Mouse (Mus musculus): ENCODE measurements around the gene Crybg2. TPM values are rescaled to one million over a fixed set of nuclear protein-coding genes. Genes with fewer than 3 reads are reported as not detected.
A peak's percentile ranks its signal among the peaks of the same experiment; 100 is the strongest.

Crybg2 gene
- polyA plus RNA-seq, 1 experiment: not detected

DNA sequence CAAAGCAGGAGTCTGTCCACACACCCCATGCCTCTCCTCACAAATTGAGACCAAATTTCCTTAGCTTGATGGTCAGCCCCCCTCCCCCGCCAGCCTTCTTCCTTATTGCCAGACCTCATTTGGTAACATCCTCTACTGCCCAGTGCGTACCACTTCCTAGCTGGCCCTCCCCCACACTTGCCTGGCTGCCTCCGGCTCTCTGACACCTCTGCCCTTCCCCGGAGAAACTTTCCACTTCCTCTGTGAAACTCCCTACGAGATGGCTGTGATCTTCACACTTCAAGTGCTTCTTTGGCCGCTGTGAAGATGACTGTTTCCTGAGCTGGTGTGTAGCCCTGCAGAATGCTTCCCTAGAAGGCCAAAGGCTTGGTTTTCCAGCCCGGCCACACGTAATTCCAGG is 38.0 kb downstream of the Crybg2 start:
- Histone ChIP-seq H3ac (ENCODE audit: control insufficient read depth, insufficient read length, low read depth) (no peak overlapping the region), H3K4me3 (ENCODE audit: insufficient read depth, poor library complexity, severe bottlenecking) (no peak overlapping the region), H3K27me3 (ENCODE audit: control insufficient read depth, insufficient read depth, insufficient read length) (peaks cover 16% of the 10 kb centered on the region), H3K36me3 (ENCODE audit: control insufficient read depth, insufficient read depth) (no peaks in the 10 kb centered on the region), H3K79me2 (ENCODE audit: control insufficient read depth, insufficient read depth) (no peaks in the 10 kb centered on the region), H3K79me3 (ENCODE audit: low read depth) (no peaks in the 10 kb centered on the region)
- TF ChIP-seq MYOD1 (IDR thresholded peaks at IDR 0.05; ENCODE audit: control insufficient read depth, insufficient read length, low read depth): no peak
- TF ChIP-seq FOSL1 (IDR thresholded peaks at IDR 0.05; ENCODE audit: insufficient read depth, low read length, poor library complexity, severe bottlenecking): no peak
- no peak for TF ChIP-seq MYOG (IDR thresholded peaks at IDR 0.05; ENCODE audit: control insufficient read depth, extremely low read depth, insufficient read length)
- TF ChIP-seq MAX (IDR thresholded peaks at IDR 0.05): no peak
- no peak for TF ChIP-seq CEBPB (IDR thresholded peaks at IDR 0.05; ENCODE audit: low read depth)
- TF ChIP-seq USF1 (IDR thresholded peaks at IDR 0.05; ENCODE audit: low read depth): no peak
- TF ChIP-seq CTCF (IDR thresholded peaks at IDR 0.05; ENCODE audit: control insufficient read depth, insufficient read depth, insufficient read length): no peak

DNA sequence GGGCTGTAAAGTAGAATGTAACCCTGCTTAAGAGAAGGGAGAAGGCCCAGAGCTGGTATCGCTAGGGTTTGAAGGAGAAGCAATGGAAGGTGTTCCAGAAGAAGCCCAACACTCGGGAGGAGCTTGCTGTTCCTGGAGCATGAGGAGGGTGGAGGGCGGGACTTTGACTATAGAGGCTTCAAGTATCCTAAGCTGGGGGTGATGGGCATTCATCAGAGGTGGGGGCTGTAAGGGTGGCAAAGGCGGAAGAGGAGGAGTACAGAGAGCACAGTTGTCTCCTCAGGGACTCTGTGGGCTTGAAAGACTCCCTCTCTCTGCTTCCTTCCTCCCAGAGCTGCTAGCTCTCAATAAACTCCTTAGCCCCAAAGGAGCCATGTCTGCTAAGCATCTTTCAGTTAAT is 39.6 kb downstream of the Crybg2 start:
- Histone ChIP-seq H3K4me3 (ENCODE audit: insufficient read depth, poor library complexity, severe bottlenecking) (no peak overlapping the region), H3K79me3 (ENCODE audit: low read depth) (no peaks in the 10 kb centered on the region), H3K36me3 (ENCODE audit: control insufficient read depth, insufficient read depth) (no peaks in the 10 kb centered on the region), H3K79me2 (ENCODE audit: control insufficient read depth, insufficient read depth) (no peaks in the 10 kb centered on the region), H3ac (ENCODE audit: control insufficient read depth, insufficient read length, low read depth) (no peak overlapping the region), H3K27me3 (ENCODE audit: control insufficient read depth, insufficient read depth, insufficient read length) (peaks cover 4% of the 10 kb centered on the region)
- TF ChIP-seq CEBPB (IDR thresholded peaks at IDR 0.05; ENCODE audit: low read depth) (no peak), MAX (IDR thresholded peaks at IDR 0.05) (no peak), CTCF (IDR thresholded peaks at IDR 0.05; ENCODE audit: control insufficient read depth, insufficient read depth, insufficient read length) (no peak), MYOD1 (IDR thresholded peaks at IDR 0.05; ENCODE audit: control insufficient read depth, insufficient read length, low read depth) (no peak), USF1 (IDR thresholded peaks at IDR 0.05; ENCODE audit: low read depth) (no peak), FOSL1 (IDR thresholded peaks at IDR 0.05; ENCODE audit: insufficient read depth, low read length, poor library complexity, severe bottlenecking) (no peak), MYOG (IDR thresholded peaks at IDR 0.05; ENCODE audit: control insufficient read depth, extremely low read depth, insufficient read length) (no peak)

DNA sequence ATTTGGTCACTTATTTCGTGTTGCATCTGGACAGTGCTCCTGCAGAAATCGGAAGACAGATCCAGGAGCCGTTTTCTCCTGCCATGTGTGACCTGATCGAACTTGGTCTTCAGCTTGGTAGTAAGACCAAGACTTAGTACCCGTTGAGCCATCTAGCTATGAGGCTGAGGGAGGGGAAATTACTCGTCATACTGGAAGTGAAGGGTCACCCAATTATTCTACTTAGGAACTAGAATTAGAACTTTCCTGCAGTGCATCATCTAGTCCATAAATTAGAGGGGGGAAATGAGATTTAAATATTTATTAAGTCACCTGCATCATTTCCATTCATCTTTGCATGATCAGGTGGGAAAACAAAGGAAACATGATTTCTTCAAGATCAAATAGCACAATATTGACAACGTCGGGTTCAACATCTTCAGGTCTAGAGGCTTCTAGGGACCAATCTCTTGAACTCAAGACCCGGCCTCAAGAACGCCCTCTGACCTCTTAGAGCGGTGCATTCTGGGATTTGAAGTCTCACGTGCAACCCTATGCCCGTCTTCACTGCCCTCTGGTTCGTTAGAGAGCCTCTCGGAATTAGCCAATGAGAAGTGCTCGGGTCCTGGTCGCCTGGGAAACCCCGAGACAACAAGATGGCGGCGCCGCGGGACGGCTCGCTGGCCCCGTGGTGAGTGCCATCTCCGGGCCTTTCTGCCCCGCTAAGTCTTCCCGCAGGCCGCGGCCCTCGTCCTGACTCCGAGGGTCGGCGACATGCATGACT is 41.5 kb downstream of the Crybg2 start, which contains the start of gene Ubxn11:
Gene Ubxn11, plus strand, starts transcription at position 592 of the 763 bp plus-strand sequence.
- TF ChIP-seq MYOG (IDR thresholded peaks at IDR 0.05; ENCODE audit: control insufficient read depth, extremely low read depth, insufficient read length): no peak
- peak; percentile 36 for TF ChIP-seq USF1 (IDR thresholded peaks at IDR 0.05; ENCODE audit: low read depth)
- H3K27me3 ChIP-seq (ENCODE audit: control insufficient read depth, insufficient read depth, insufficient read length): peaks cover 4% of the 10 kb centered on the region

DNA sequence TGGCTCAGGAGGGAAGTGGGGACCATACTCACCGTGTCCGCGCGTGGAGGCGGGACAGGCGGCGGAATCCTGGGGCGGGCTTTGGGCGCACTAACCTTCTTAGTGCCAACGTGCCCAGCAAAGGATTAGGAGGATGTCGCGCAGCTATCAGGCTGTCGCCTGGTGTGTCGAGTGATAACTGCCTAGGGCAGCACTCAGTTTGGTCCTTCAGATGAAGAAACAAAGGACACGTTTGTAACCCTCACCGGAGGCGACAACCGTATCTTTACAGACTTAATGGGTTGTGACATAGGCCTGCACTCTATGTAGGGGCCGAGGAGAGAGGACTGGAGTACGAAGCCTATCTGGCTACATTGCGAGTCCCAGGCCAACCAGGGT is 42.1 kb downstream of the Crybg2 start:
- Histone ChIP-seq H3K4me3 (ENCODE audit: insufficient read depth, poor library complexity, severe bottlenecking) (peak overlapping the region; percentile 61), H3K27me3 (ENCODE audit: control insufficient read depth, insufficient read depth, insufficient read length) (peaks cover 4% of the 10 kb centered on the region), H3K79me2 (ENCODE audit: control insufficient read depth, insufficient read depth) (no peaks in the 10 kb centered on the region), H3ac (ENCODE audit: control insufficient read depth, insufficient read length, low read depth) (peak overlapping the region; percentile 98), H3K79me3 (ENCODE audit: low read depth) (no peaks in the 10 kb centered on the region), H3K36me3 (ENCODE audit: control insufficient read depth, insufficient read depth) (no peaks in the 10 kb centered on the region)
- TF ChIP-seq CEBPB (IDR thresholded peaks at IDR 0.05; ENCODE audit: low read depth): no peak

More for the DNA sequence above, 41.5 kb downstream of the Crybg2 start, which contains the start of gene Ubxn11:
- peak within 1 kb of the TSS; percentile 98 for H3ac ChIP-seq (ENCODE audit: control insufficient read depth, insufficient read length, low read depth)
- peak within 1 kb of the TSS; percentile 61 for H3K4me3 ChIP-seq (ENCODE audit: insufficient read depth, poor library complexity, severe bottlenecking)
- no peaks in the 10 kb centered on the region for H3K79me2 ChIP-seq (ENCODE audit: control insufficient read depth, insufficient read depth)
- no peaks in the 10 kb centered on the region for H3K79me3 ChIP-seq (ENCODE audit: low read depth)
- no peaks in the 10 kb centered on the region for H3K36me3 ChIP-seq (ENCODE audit: control insufficient read depth, insufficient read depth)

DNA sequence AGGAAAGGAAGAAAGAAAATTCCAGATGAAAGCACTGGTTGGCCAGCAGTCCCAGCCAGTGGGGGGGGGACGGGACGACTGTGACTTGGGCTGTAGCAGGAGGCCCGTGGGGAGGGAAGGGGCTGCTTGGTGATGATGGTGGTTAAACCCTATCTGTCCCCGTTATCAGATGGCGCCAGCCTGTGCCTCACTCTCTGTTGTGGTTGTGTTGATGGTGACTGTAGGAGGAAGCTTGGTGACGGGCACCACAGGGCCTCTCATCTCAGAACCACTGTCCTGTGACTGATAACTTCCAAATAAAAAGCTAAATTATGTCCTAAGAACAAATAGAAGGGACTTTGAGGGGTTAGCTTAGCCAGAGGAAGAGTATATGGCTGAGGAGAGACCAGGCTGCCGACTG is 45.5 kb downstream of the Crybg2 start:
- no peak overlapping the region for H3ac ChIP-seq (ENCODE audit: control insufficient read depth, insufficient read length, low read depth)
- no peaks in the 10 kb centered on the region for H3K36me3 ChIP-seq (ENCODE audit: control insufficient read depth, insufficient read depth)
- no peaks in the 10 kb centered on the region for H3K27me3 ChIP-seq (ENCODE audit: control insufficient read depth, insufficient read depth, insufficient read length)
- TF ChIP-seq MYOD1 (IDR thresholded peaks at IDR 0.05; ENCODE audit: control insufficient read depth, insufficient read length, low read depth) (no peak), USF1 (IDR thresholded peaks at IDR 0.05; ENCODE audit: low read depth) (no peak), CEBPB (IDR thresholded peaks at IDR 0.05; ENCODE audit: low read depth) (no peak), MYOG (IDR thresholded peaks at IDR 0.05; ENCODE audit: control insufficient read depth, extremely low read depth, insufficient read length) (no peak), MAX (IDR thresholded peaks at IDR 0.05) (no peak), CTCF (IDR thresholded peaks at IDR 0.05; ENCODE audit: control insufficient read depth, insufficient read depth, insufficient read length) (no peak)
- H3K79me3 ChIP-seq (ENCODE audit: low read depth): no peaks in the 10 kb centered on the region
- no peak overlapping the region for H3K4me3 ChIP-seq (ENCODE audit: insufficient read depth, poor library complexity, severe bottlenecking)
- no peaks in the 10 kb centered on the region for H3K79me2 ChIP-seq (ENCODE audit: control insufficient read depth, insufficient read depth)

DNA sequence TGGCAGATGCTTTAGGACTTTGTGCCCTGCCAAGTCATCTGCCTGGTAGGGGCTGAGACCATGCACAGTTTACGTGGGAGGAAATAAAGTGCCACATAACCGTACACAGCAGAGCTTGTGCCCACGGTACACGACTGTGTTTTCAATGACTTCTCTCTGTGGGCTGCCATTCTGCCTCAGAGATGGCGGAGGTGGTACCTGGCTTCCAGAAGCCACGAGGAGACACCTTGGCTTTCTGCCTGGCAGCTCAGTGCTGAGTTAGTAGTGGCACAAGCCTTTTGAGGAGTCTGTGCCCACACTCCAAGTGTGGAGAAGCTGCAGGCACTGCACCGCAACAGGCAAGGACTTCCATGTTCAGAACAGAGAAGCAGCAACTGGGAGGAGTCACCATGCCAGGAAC is 47.1 kb downstream of the Crybg2 start:
- H3K27me3 ChIP-seq (ENCODE audit: control insufficient read depth, insufficient read depth, insufficient read length): no peaks in the 10 kb centered on the region
- H3ac ChIP-seq (ENCODE audit: control insufficient read depth, insufficient read length, low read depth): no peak overlapping the region
- no peaks in the 10 kb centered on the region for H3K36me3 ChIP-seq (ENCODE audit: control insufficient read depth, insufficient read depth)
- TF ChIP-seq USF1 (IDR thresholded peaks at IDR 0.05; ENCODE audit: low read depth) (no peak), CTCF (IDR thresholded peaks at IDR 0.05; ENCODE audit: control insufficient read depth, insufficient read depth, insufficient read length) (no peak), FOSL1 (IDR thresholded peaks at IDR 0.05; ENCODE audit: insufficient read depth, low read length, poor library complexity, severe bottlenecking) (no peak), MYOD1 (IDR thresholded peaks at IDR 0.05; ENCODE audit: control insufficient read depth, insufficient read length, low read depth) (no peak), MYOG (IDR thresholded peaks at IDR 0.05; ENCODE audit: control insufficient read depth, extremely low read depth, insufficient read length) (no peak), CEBPB (IDR thresholded peaks at IDR 0.05; ENCODE audit: low read depth) (no peak), MAX (IDR thresholded peaks at IDR 0.05) (no peak)
- no peaks in the 10 kb centered on the region for H3K79me3 ChIP-seq (ENCODE audit: low read depth)
- no peak overlapping the region for H3K4me3 ChIP-seq (ENCODE audit: insufficient read depth, poor library complexity, severe bottlenecking)
- no peaks in the 10 kb centered on the region for H3K79me2 ChIP-seq (ENCODE audit: control insufficient read depth, insufficient read depth)
